Mouse (Mus musculus) limb, embryonic 14.5 days (tissue): ENCODE results near the gene Eif2b5. TPM values are rescaled to one million over a fixed set of nuclear protein-coding genes. Genes with fewer than 3 reads are reported as not detected.
A peak's percentile ranks its signal among the peaks of the same experiment; 100 is the strongest.

Experiments
- ATAC-seq: fragments of 200-750 bp; cut with Nextera tagmentation; 2 replicates; pipeline ENCODE4 v1.8.0; 2017; ENCODE audit warnings: low read depth, moderate number of reproducible peaks, moderate TSS enrichment; ENCODE audit not compliant: low FRiP score
- DNase-seq: peaks from one replicate; pipeline ENCODE4 v3.0.0-alpha.2; 2015; ENCODE audit warnings: low spot score
- H3K27ac ChIP-seq: fragments of 300-500 bp; sonication (generic); replicated peaks from 2 replicates; pipeline ENCODE4 v1.5.1; 2014; ENCODE audit warnings: low read depth, mild to moderate bottlenecking, low read length, moderate library complexity, mixed read lengths
- H3K27me3 ChIP-seq: fragments of 300-500 bp; sonication (generic); 2 replicates; pipeline ENCODE4 v1.6.1; 2014; ENCODE audit warnings: low read length, mixed read lengths; ENCODE audit not compliant: control insufficient read depth, insufficient read depth
- H3K36me3 ChIP-seq: fragments of 300-500 bp; sonication (generic); 2 replicates; pipeline ENCODE4 v1.6.1; 2014; ENCODE audit warnings: mild to moderate bottlenecking, low read length, moderate library complexity, mixed read lengths; ENCODE audit not compliant: control insufficient read depth, insufficient read depth
- H3K4me1 ChIP-seq: fragments of 300-500 bp; sonication (generic); 2 replicates; pipeline ENCODE4 v1.6.1; 2014; ENCODE audit warnings: antibody characterized with exemption, low read length, mixed read lengths; ENCODE audit not compliant: control insufficient read depth, insufficient read depth
- H3K4me2 ChIP-seq: fragments of 300-500 bp; sonication (generic); replicated peaks from 2 replicates; pipeline ENCODE4 v1.6.1; 2014; ENCODE audit warnings: low read depth, mild to moderate bottlenecking, low read length, moderate library complexity; ENCODE audit not compliant: severe bottlenecking
- H3K4me3 ChIP-seq: fragments of 300-500 bp; sonication (generic); replicated peaks from 2 replicates; pipeline ENCODE4 v1.5.1; 2014; ENCODE audit warnings: low read length
- H3K9ac ChIP-seq: fragments of 300-500 bp; sonication (generic); 2 replicates; pipeline ENCODE4 v1.6.1; 2014; ENCODE audit warnings: mild to moderate bottlenecking, low read depth, low read length, moderate library complexity; ENCODE audit not compliant: severe bottlenecking
- H3K9me3 ChIP-seq: fragments of 300-500 bp; sonication (generic); 2 replicates; pipeline ENCODE4 v1.6.1; 2016; ENCODE audit warnings: low read length; ENCODE audit not compliant: control insufficient read depth
- POLR2A ChIP-seq: fragments of 200-500 bp; IDR thresholded peaks from 2 replicates; pipeline ENCODE4 v1.8.0; 2012; ENCODE audit warnings: inconsistent platforms, mild to moderate bottlenecking, moderate library complexity, borderline replicate concordance; ENCODE audit not compliant: insufficient read depth, insufficient read length; ENCODE audit errors: extremely low read depth
- WGBS: fragments of 180-500 bp; shearing (Covaris S2); extraction: QIAGEN DNeasy Blood & Tissue Kit; methylation state at CpG from one replicate; pipeline ENCODE4 v1.1.7; 2014; 5-methylcytosine and 5-hydroxymethylcytosine counted together
- polyA plus RNA-seq, 2 experiments: library from polyadenylated mRNA; depleted of rRNA in 1 of 2; stranded (reverse) in 1 of 2; unstranded in 1 of 2; fragments of >200 nt; fragmentation: Nextera tagmentation in 1 of 2; extraction: Ambion mirVana in 1 of 2; gene quantifications; 2 replicates each; pipeline versions ENCODE4 v1.2.1 to v1.2.3; 2012 to 2014

Gene Eif2b5
- polyA plus RNA-seq, 2 experiments = 45.1 to 90.6 TPM

DNA sequence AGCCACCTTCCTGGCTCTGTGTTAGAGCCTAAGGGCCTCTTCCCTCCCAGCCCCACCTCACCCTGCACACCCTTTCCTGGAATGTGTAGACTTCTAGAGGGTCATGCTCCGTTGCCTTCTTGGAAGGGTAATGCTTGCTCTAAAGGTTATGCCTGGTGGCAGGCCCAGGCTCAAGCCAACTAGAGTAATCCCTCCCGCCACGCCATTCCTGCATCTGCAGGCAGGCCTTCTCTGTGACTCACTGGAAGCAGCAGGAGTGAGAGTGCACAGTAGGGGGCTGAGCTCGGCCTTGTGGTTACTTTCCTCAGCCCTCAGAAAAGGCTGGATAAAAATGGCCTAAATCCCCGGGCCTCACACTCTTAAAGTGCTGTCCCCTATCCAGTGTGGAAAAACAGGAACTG, 38.5 kb downstream of the Eif2b5 start:
- H3K4me3 ChIP-seq = peak overlapping the region; percentile 93
- peaks cover 53% of the 10 kb centered on the region for H3K36me3 ChIP-seq
- ATAC-seq (no peak), DNase-seq (no peak)
- peak overlapping the region; percentile 88 for H3K4me2 ChIP-seq
- H3K9ac ChIP-seq = peak overlapping the region; percentile 41
- H3K4me1 ChIP-seq = peaks cover 19% of the 10 kb centered on the region
- H3K27ac ChIP-seq = 0 out of 2 replicates have a peak overlapping the region, but pooled peaks have one; percentile 19
- no peak for TF ChIP-seq POLR2A
- WGBS = 38% methylated on average over 5 of the region's 5 CpGs
- H3K9me3 ChIP-seq = no peaks in the 10 kb centered on the region
- no peaks in the 10 kb centered on the region for H3K27me3 ChIP-seq

DNA sequence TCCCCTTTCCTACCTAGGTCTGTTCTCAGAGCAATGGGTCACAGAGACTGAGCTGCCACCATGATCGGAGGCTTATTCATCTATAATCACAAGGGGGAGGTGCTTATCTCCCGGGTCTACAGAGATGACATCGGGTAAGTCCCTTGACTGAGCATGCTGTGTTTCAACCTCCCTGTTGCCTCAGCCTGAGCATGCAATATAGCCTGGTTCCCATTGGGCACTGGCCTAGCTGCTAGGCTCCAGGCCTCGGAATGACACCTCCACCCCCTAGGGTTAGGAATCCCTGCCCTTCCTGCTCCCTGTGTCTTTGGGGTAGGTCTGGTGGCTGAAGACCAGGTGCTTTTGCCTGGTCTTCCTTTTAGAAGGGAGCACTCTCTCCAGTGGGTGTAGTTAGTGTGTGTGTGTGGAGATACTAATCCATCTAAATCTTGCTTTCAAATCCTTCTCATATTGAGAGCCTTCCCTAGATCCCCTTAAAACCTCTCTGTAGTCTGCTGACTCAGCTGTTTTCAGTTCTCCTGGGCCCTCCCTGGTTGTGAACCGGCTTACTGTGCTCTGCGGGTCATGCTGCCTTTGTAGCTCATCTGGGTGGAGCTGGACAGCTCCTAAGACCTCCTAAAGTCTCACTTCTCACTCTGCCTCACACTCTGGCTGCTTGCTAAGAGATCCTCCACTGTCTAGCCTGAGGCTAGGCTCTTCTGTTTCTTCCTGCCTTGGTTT, 39.1 kb downstream of the Eif2b5 start:
- Histone ChIP-seq H3K27me3 (no peaks in the 10 kb centered on the region), H3K4me3 (peak overlapping the region; percentile 93), H3K9ac (peak overlapping the region; percentile 41), H3K4me1 (peaks cover 19% of the 10 kb centered on the region), H3K4me2 (peak overlapping the region; percentile 88), H3K9me3 (no peaks in the 10 kb centered on the region), H3K27ac (no peak overlapping the region), H3K36me3 (peaks cover 55% of the 10 kb centered on the region)
- ATAC-seq = no peak
- no peak for DNase-seq
- WGBS = 50% methylated on average over 6 of the region's 6 CpGs
- no peak for TF ChIP-seq POLR2A

DNA sequence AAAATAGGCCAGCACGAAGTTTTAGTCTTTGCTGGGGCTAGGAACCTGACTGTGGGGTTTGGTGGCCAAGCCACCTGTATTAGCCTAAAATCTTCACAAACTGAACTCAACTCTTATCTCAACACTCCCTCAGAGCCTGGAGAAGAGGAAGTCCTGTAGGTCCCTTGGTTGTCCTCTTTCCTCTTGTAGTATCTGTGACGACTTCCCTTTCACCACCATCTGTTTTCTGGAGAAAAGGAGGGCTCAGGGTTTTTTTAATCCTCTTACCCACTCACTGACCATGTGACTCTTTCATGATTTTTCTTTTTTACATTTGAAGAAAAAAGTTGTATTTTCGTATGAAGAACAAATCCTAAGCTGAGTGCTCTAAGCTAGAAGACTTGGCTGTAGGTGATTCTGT, 41.0 kb downstream of the Eif2b5 start:
- Histone ChIP-seq H3K4me3 (no peak overlapping the region), H3K4me1 (peaks cover 19% of the 10 kb centered on the region), H3K27ac (no peak overlapping the region), H3K9me3 (no peaks in the 10 kb centered on the region), H3K9ac (no peak overlapping the region), H3K36me3 (peaks cover 63% of the 10 kb centered on the region), H3K27me3 (no peaks in the 10 kb centered on the region), H3K4me2 (no peak overlapping the region)
- WGBS = 71% methylated on average over 3 of the region's 3 CpGs
- ATAC-seq (no peak), DNase-seq (no peak)
- no peak for TF ChIP-seq POLR2A

DNA sequence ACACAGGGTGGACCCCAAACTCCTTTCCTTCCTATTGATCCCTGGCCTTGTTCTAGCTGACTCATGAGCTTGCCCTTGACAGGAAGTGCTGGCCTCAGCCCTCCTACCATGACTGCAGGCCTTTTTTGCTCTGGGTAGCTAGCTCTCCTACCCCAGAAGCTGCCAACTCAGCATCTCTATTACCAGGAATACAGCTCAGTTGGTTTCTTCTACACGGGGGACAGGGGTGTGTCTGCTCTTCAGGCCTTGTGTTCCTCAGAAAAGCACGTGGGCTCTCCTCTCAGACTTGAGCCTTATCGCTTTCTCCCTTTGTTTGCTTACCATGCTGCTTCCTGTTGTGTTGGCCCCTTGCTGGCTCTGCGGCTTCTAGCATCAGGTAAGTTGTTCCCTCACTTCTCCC, 41.8 kb downstream of the Eif2b5 start:
- Histone ChIP-seq H3K4me2 (no peak overlapping the region), H3K4me3 (no peak overlapping the region), H3K4me1 (peaks cover 19% of the 10 kb centered on the region), H3K27ac (no peak overlapping the region), H3K9ac (no peak overlapping the region), H3K36me3 (peaks cover 70% of the 10 kb centered on the region), H3K9me3 (no peaks in the 10 kb centered on the region), H3K27me3 (no peaks in the 10 kb centered on the region)
- no peak for TF ChIP-seq POLR2A
- WGBS = 82% methylated on average over 4 of the region's 4 CpGs
- DNase-seq = no peak
- no peak for ATAC-seq

DNA sequence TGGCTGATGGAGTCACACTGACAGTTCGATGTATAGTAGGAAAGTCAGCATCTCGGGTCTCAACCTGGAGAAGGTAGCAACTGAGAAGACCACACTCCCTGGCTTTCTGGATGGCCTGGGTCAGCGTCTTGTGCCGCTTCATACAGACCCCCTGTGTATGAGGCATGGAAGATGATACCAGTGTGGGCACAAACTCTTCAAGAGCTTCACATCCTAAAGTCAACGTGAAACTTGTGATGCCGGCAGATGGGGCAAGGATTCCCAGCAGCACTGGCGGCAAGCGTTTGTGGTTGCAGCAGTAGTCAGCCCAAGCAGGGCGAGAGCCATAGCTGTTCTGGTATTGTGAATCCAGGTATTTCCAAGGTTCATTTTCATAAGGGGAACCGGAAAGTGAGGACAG, 47.1 kb downstream of the Eif2b5 start:
- Histone ChIP-seq H3K27ac (no peak overlapping the region), H3K9me3 (no peaks in the 10 kb centered on the region), H3K36me3 (peaks cover 59% of the 10 kb centered on the region), H3K4me3 (no peak overlapping the region), H3K9ac (no peak overlapping the region), H3K4me2 (no peak overlapping the region), H3K4me1 (peaks cover 13% of the 10 kb centered on the region), H3K27me3 (no peaks in the 10 kb centered on the region)
- ATAC-seq (no peak), DNase-seq (no peak)
- WGBS = 93% methylated on average over 10 of the region's 10 CpGs
- TF ChIP-seq POLR2A = no peak
